Mouse (Mus musculus): ENCODE data around the gene Rab33b.

GRCm38 (mm10) chr3:51498659-51499058 lies 14.9 kb downstream of the Rab33b start:
- TF ChIP-seq CTCF (IDR thresholded peaks at IDR 0.05; ENCODE audit: low read depth, low read length) (no peak), POLR2A (IDR thresholded peaks at IDR 0.05; ENCODE audit: extremely low read depth, insufficient read depth, low read length) (no peak)

Data from liver, adult 2 months (tissue).